Mouse (Mus musculus): Measurements from ENCODE around the gene Sema4c. TPM values are rescaled to one million over a fixed set of nuclear protein-coding genes. Genes with fewer than 3 reads are reported as not detected.

Sema4c gene
- 1.9 and 2.0 TPM in 2 replicates for polyA plus RNA-seq (2015; fragmentation: Nextera tagmentation; extraction: Ambion mirVana)

- Histone ChIP-seq H3K36me3 (replicated peaks) (peaks cover 3% of the 10 kb centered on the region; the same call in 1 of the 2 replicates), H3K9ac (peak within 1 kb of the TSS; percentile 32), H3K27me3 (peaks cover 94% of the 10 kb centered on the region), H3K9me3 (replicated peaks) (no peaks in the 10 kb centered on the region), H3K4me2 (peak within 1 kb of the TSS; percentile 68), H3K27ac (replicated peaks) (peak within 1 kb of the TSS; percentile 76), H3K4me3 (replicated peaks) (peak within 1 kb of the TSS; percentile 61), H3K4me1 (replicated peaks) (peaks cover 28% of the 10 kb centered on the region)
- WGBS (ENCODE audit: insufficient replicate concordance): 1% methylated on average over 69 of the region's 69 CpGs
- ATAC-seq (ENCODE audit: insufficient read depth): peak; percentile 8; the same call in 1 of the 2 replicates
Observed at GRCm38 (mm10) chr1:36558031-36558993, at the start of gene Sema4c. TSS of gene Sema4c (minus strand) at chr1:36558349.

- no peak overlapping the region for H3K9ac ChIP-seq
- no peak overlapping the region for H3K27ac ChIP-seq (replicated peaks)
- H3K4me1 ChIP-seq (replicated peaks): no peaks in the 10 kb centered on the region
- no peak overlapping the region for H3K4me3 ChIP-seq (replicated peaks)
- 62% methylated on average over 7 of the region's 7 CpGs for WGBS (ENCODE audit: insufficient replicate concordance)
- no peaks in the 10 kb centered on the region for H3K36me3 ChIP-seq (replicated peaks)
- no peaks in the 10 kb centered on the region for H3K9me3 ChIP-seq (replicated peaks)
- no peak for ATAC-seq (ENCODE audit: insufficient read depth)
- no peaks in the 10 kb centered on the region; the same call in 1 of the 2 replicates for H3K27me3 ChIP-seq
- no peak overlapping the region for H3K4me2 ChIP-seq
Observed at GRCm38 (mm10) chr1:36606951-36607350, 48.8 kb upstream of the Sema4c start.

GRCm38 (mm10) chr1:36604254-36605156, 46.4 kb upstream of the Sema4c start:
- no peak for ATAC-seq (ENCODE audit: insufficient read depth)
- Histone ChIP-seq H3K9ac (no peak overlapping the region), H3K4me2 (no peak overlapping the region), H3K36me3 (replicated peaks) (no peaks in the 10 kb centered on the region), H3K27me3 (no peaks in the 10 kb centered on the region; the same call in 1 of the 2 replicates), H3K27ac (replicated peaks) (no peak overlapping the region), H3K4me1 (replicated peaks) (no peaks in the 10 kb centered on the region), H3K4me3 (replicated peaks) (no peak overlapping the region), H3K9me3 (replicated peaks) (no peaks in the 10 kb centered on the region)
- WGBS (ENCODE audit: insufficient replicate concordance): 50% methylated on average over 12 of the region's 12 CpGs

- H3K4me3 ChIP-seq (replicated peaks): no peak overlapping the region
- no peaks in the 10 kb centered on the region for H3K4me1 ChIP-seq (replicated peaks)
- WGBS (ENCODE audit: insufficient replicate concordance): 65% methylated on average over 9 of the region's 9 CpGs
- no peaks in the 10 kb centered on the region for H3K36me3 ChIP-seq (replicated peaks)
- no peaks in the 10 kb centered on the region; the same call in 1 of the 2 replicates for H3K27me3 ChIP-seq
- no peak overlapping the region for H3K9ac ChIP-seq
- no peak overlapping the region for H3K4me2 ChIP-seq
- no peak overlapping the region for H3K27ac ChIP-seq (replicated peaks)
- no peaks in the 10 kb centered on the region for H3K9me3 ChIP-seq (replicated peaks)
- no peak for ATAC-seq (ENCODE audit: insufficient read depth)
Observed at GRCm38 (mm10) chr1:36603361-36603760, 45.2 kb upstream of the Sema4c start.

- no peaks in the 10 kb centered on the region for H3K9me3 ChIP-seq (replicated peaks)
- WGBS (ENCODE audit: insufficient replicate concordance): 42% methylated on average over 4 of the region's 4 CpGs
Observed at GRCm38 (mm10) chr1:36602271-36602670, 44.1 kb upstream of the Sema4c start.

GRCm38 (mm10) chr1:36598411-36598810, 40.3 kb upstream of the Sema4c start:
- 42% methylated on average over 2 of the region's 2 CpGs for WGBS (ENCODE audit: insufficient replicate concordance)
- H3K4me1 ChIP-seq (replicated peaks): 0 out of 2 replicates have a peak, but pooled peaks cover 3% of the 10 kb centered on the region

More at GRCm38 (mm10) chr1:36602271-36602670, 44.1 kb upstream of the Sema4c start:
- H3K4me2 ChIP-seq: no peak overlapping the region
- H3K27ac ChIP-seq (replicated peaks): no peak overlapping the region
- no peak overlapping the region for H3K9ac ChIP-seq
- H3K4me3 ChIP-seq (replicated peaks): no peak overlapping the region
- H3K27me3 ChIP-seq: no peaks in the 10 kb centered on the region; the same call in 1 of the 2 replicates
- no peaks in the 10 kb centered on the region for H3K36me3 ChIP-seq (replicated peaks)
- no peak for ATAC-seq (ENCODE audit: insufficient read depth)
- no peaks in the 10 kb centered on the region for H3K4me1 ChIP-seq (replicated peaks)

GRCm38 (mm10) chr1:36596114-36596513, 38.0 kb upstream of the Sema4c start:
- no peak overlapping the region for H3K4me3 ChIP-seq (replicated peaks)
- 42% methylated on average over 4 of the region's 4 CpGs for WGBS (ENCODE audit: insufficient replicate concordance)
- no peak overlapping the region for H3K9ac ChIP-seq
- 0 out of 2 replicates have a peak, but pooled peaks cover 5% of the 10 kb centered on the region for H3K4me1 ChIP-seq (replicated peaks)
- no peaks in the 10 kb centered on the region for H3K9me3 ChIP-seq (replicated peaks)
- no peak overlapping the region for H3K27ac ChIP-seq (replicated peaks)
- ATAC-seq (ENCODE audit: insufficient read depth): peak; percentile 62
- no peak overlapping the region; the same call in 1 of the 2 replicates for H3K4me2 ChIP-seq
- no peaks in the 10 kb centered on the region for H3K27me3 ChIP-seq
- no peaks in the 10 kb centered on the region for H3K36me3 ChIP-seq (replicated peaks)

More at GRCm38 (mm10) chr1:36598411-36598810, 40.3 kb upstream of the Sema4c start:
- no peak overlapping the region for H3K4me2 ChIP-seq
- no peak overlapping the region for H3K27ac ChIP-seq (replicated peaks)
- H3K27me3 ChIP-seq: no peaks in the 10 kb centered on the region
- H3K9ac ChIP-seq: no peak overlapping the region
- H3K36me3 ChIP-seq (replicated peaks): no peaks in the 10 kb centered on the region
- no peak for ATAC-seq (ENCODE audit: insufficient read depth)
- no peaks in the 10 kb centered on the region for H3K9me3 ChIP-seq (replicated peaks)
- H3K4me3 ChIP-seq (replicated peaks): no peak overlapping the region

- no peak for ATAC-seq (ENCODE audit: insufficient read depth)
- 62% methylated on average over 10 of the region's 10 CpGs for WGBS (ENCODE audit: insufficient replicate concordance)
- H3K27ac ChIP-seq (replicated peaks): no peak overlapping the region
- no peak overlapping the region for H3K4me2 ChIP-seq
- no peaks in the 10 kb centered on the region for H3K9me3 ChIP-seq (replicated peaks)
- no peaks in the 10 kb centered on the region for H3K36me3 ChIP-seq (replicated peaks)
- no peaks in the 10 kb centered on the region for H3K27me3 ChIP-seq
- no peak overlapping the region for H3K9ac ChIP-seq
- H3K4me3 ChIP-seq (replicated peaks): no peak overlapping the region
- H3K4me1 ChIP-seq (replicated peaks): 0 out of 2 replicates have a peak, but pooled peaks cover 6% of the 10 kb centered on the region
Observed at GRCm38 (mm10) chr1:36595167-36595931, 37.2 kb upstream of the Sema4c start.

- H3K27me3 ChIP-seq: no peaks in the 10 kb centered on the region
- 36% methylated on average over 1 of the region's 1 CpGs for WGBS (ENCODE audit: insufficient replicate concordance)
- no peak overlapping the region for H3K27ac ChIP-seq (replicated peaks)
- H3K4me1 ChIP-seq (replicated peaks): peaks cover 17% of the 10 kb centered on the region; the same call in 1 of the 2 replicates
- no peak for ATAC-seq (ENCODE audit: insufficient read depth)
- no peaks in the 10 kb centered on the region for H3K36me3 ChIP-seq (replicated peaks)
- no peaks in the 10 kb centered on the region for H3K9me3 ChIP-seq (replicated peaks)
- no peak overlapping the region for H3K4me2 ChIP-seq
- H3K4me3 ChIP-seq (replicated peaks): no peak overlapping the region
- H3K9ac ChIP-seq: no peak overlapping the region
Observed at GRCm38 (mm10) chr1:36593099-36593498, 35.0 kb upstream of the Sema4c start.

- no peaks in the 10 kb centered on the region for H3K9me3 ChIP-seq (replicated peaks)
- no peak overlapping the region for H3K4me2 ChIP-seq
- 16% methylated on average over 2 of the region's 2 CpGs for WGBS (ENCODE audit: insufficient replicate concordance)
- H3K4me1 ChIP-seq (replicated peaks): peaks cover 17% of the 10 kb centered on the region; the same call in 1 of the 2 replicates
- no peaks in the 10 kb centered on the region for H3K36me3 ChIP-seq (replicated peaks)
- no peaks in the 10 kb centered on the region for H3K27me3 ChIP-seq
- ATAC-seq (ENCODE audit: insufficient read depth): no peak
- no peak overlapping the region for H3K9ac ChIP-seq
- H3K4me3 ChIP-seq (replicated peaks): no peak overlapping the region
- no peak overlapping the region for H3K27ac ChIP-seq (replicated peaks)
Observed at GRCm38 (mm10) chr1:36591408-36591807, 33.3 kb upstream of the Sema4c start.
